Mouse (Mus musculus) T-cell, adult 2 months (primary cell): ENCODE data around the gene 4930512M02Rik.
A peak's percentile ranks its signal among the peaks of the same experiment; 100 is the strongest.

Source experiments
- DNase-seq: peaks from one replicate; pipeline ENCODE4 v3.0.0; 2022; ENCODE audit warnings: low spot score

The 4930512M02Rik gene

DNA sequence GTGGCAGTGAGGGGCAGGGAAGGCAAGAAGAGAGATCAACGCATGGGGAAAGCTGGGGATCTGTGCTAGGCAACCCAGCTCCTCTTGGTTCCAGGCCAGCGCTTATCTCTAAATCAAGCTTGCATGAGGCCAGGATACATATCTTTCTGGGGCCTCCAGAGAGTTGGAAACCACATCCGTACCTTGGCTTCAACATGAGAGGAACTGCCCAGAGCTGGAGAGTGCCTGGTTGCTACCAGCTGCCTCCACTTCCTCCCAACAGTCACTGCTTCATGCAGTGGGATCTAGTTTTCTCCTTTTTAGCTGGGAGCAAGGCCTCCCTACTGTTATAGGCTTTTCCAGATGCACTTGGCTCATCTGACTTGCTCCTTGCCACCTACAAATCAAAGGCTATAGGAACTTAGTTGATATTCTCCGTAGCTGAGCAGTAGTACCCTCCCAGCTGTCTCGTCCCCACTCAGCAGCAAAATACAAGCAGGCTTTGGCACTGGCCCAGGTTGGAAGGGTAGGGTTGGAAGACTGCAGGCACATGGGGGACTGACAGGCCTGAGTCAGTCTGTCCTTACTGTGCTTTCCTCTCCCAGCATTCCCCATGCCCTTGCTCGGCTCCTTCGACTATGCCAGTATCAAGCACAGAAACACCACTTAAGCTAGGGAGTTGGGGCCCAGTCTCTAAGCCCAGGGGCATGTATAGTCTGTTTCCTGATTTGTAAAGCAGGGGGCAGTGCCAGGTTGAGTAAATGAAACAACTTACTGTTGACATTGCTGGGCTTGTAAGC, 63.2 kb downstream of the 4930512M02Rik start:
- DNase-seq, result peak; percentile 88

DNA sequence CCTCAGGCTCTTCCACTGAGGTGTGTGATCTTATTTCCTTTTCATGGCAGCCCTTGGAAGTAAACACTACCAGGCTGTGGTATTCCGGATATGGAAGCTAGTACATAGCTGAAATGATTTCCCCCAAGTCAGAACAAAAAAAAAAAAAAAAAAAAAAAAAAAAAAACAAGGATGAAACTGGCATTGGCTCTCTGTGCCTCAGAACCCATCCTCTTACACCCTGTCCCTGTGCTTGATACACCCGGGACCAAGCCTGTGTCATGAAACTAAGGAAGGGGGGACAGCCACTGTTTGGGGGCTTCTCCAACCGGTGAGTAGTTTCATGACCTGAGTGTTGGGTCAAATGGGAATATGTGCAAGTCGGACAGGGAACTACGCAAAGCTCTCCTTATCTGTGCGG, 66.5 kb downstream of the 4930512M02Rik start:
- no peak for DNase-seq

DNA sequence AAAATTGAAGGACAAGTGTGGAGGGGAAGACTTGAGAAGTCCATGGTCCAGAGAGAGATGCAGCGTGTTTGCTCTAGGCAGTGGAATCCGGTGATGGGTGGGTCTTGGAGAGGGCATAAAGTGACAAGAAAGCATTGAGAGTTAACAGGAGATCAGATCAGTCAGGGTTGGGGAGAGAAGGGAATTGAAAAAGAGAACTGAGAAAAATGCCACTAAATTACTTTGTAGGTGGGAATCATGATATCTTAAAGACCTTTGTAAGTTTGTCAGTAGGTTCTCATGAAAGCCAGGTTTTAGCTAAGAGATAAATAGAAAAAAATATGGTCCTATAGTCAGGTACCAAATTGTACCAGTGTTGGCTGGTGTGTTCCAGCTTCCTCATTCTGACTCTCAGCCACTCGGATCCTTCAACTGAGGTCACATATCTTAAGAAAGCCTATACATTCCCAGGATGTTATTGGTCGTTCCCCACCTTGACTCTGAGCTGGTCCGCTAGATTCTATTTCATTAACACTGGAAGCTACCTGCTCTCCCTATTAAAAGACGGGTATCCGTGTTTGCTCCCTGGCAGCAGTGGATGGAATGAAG, 68.4 kb downstream of the 4930512M02Rik start:
- DNase-seq, result no peak

DNA sequence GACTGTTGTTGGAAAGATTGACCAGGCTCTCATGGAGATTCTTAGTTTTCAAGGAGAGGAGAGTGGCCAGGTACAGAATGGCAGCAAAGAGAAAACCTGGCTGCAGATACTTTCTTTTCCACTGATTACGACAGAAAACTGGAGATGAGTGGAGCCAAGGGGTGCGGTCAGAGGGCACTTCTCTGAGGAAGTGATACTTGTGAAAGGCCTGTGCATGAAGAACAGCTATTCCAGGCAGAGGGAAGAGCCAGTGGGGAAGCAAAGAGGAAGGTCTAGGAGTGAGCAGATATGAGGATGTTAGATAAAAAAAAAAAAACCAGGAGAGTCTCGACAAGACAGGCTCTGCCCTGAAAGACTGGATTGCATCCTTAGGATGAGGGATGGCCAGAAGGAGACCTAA, 69.0 kb downstream of the 4930512M02Rik start:
- no peak for DNase-seq

DNA sequence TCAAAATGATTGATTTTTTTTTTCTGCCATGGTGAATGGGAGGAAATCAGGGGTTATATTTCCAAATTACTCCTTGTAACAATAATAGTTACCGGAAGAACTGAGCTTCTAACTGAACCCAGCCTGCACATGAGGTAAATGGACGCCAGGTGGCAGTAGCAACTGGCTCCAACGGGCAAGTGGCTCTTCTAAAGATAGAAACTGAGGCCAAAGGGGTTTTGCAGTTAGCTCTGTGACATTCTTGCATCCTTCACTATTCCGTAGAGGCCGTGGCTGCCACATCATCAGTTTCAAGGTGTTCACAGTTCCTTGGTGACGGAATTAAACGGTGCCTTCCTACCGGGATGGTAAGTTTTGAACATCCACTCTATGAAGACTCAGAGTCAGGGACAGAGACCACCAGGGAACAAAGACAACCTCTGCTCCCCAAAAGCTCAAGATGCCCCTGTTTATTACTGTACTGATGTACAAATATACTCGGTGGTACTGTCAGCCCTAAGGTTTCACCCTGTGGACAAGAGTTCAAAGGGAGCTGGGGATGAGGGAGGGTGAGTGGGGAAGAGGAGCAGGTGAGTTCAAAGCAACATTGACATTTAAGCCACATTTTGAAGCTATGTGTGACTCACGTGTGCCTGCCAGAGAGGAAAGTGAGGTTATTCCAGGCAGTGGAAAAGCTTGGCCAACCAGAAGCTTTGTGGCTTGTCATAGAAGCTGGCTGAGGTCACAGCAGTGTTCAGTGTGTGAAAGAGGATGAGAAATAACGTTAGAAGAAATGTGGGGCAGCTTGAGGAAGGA, 70.3 kb downstream of the 4930512M02Rik start:
- peak; percentile 86 for DNase-seq

DNA sequence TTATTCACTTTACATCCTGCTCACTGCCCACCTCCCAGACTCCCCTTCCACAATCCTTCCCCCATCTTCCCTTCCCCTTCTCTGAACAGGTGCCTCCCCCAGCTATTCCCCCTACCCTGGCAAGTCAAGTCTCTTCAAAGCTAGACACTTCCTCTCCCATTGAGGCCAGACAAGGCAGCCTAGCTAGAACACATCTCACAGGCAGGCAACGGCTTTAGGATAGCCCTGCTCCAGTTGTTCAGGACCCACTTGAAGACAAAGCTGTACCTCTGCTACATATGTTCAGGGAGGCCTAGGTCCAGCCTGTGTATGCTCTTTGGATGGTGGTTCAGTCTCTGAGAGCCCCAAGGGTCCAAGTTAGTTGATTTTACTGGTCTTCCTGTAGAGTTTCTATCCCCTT, 71.4 kb downstream of the 4930512M02Rik start:
- DNase-seq, result no peak

DNA sequence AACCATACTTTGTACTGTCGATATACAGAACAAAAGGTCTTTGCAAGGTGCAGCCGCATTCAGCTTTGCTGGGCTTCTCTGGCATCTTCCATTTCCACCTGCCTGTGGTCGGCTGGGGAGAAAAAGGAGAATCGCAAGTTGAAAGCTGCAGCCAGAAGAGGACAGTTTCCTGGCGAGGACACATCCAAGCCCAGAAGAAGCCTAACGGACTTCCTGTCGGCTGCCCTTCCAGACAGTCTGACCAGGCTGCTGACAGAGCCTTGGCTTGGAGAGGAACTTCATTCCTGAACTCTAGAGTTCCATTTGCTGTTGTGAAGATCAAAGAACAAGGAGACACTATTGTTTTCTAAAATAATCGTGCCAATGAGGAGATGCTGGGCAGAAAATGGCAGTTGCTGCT, 72.1 kb downstream of the 4930512M02Rik start:
- no peak for DNase-seq

DNA sequence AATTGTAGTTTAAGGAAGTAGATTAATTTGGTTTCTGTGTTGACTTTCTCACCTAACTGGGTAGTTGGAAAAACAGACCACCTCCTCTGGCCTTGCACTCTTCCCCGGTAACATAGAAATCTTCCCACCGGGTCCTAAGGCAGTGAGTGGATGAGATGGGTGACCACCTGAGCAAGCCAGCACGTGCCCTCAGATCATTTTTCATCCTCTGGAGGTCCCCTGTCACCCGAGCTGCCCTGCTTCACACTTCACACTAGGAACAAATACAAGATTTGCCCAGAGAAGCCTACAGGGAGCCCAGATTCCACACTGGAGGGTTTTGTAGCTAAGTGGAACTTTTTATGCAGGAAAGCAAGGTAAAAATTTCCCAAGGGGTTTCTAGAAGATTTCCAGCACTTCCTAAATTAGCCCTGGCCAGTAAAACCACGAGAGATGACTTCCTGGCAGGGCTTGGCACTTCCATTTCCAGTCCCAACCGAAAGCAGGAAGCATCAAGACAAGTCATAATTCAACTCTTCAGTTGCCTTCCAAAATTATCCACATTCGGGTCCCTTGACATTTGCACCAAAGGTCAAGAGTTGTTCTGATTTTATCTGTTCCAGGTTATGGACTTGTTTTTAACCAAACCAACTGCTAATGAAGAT, 79.9 kb downstream of the 4930512M02Rik start:
- no peak for DNase-seq

DNA sequence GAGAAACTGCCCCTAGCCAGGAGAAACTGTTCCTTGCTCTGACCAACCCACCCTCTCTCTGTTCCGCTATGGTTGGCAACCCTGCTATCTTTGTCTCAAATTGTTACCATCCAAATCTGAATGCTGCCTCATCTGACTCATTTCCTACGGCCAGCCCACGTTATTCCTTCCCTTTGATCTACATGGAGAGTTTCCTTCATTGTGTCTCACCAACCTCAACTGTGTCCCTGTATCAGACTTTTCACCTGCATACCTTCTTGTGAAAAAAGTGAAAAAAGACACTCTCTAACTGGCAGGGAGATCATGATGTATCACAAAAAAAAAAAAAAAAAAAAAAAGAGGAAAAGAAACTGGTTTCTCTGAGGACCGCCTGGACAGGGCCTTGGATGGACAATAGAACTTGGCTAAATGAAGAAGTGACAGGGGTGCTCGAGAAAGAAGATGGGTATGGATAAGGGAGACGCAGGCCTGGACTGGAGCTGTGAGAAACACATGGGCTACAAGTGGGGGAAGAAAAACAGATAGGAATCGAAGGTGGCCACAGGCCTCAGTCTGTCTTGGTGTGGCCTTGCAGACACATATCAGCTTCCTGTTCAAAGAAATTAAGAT, 80.6 kb downstream of the 4930512M02Rik start:
- DNase-seq, result no peak

DNA sequence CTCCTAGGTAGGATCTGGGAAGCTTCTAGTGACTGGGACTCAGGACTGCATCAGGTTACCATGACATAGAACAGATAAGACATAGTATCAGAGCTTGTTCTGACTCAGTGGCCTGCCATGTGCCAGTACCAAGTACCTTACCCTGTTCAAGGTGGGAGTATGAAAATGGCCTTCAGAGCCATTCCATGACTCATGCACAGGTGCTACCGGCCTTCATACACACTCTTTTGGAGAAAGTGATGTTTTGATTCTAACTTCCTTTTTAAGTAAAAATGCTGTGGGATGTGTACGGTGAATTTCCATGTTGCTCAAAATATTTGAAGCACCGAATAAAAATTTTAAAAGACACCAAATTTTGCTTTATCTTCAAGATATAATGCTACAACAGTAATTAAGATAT, 81.7 kb downstream of the 4930512M02Rik start:
- DNase-seq, result no peak
